Mouse (Mus musculus) brain, embryonic 14.5 days (tissue): ENCODE measurements at regions not wholly inside any gene's neighbourhood (a gene's known extent, or its start where the extent isn't known, plus 50 kb on each side); places are given as distances from the start of the nearest gene placed in this dataset.

Source experiments
- CTCF ChIP-seq: fragments of 200-500 bp; IDR thresholded peaks from 2 replicates; pipeline ENCODE4 v1.5.1; 2012; ENCODE audit warnings: inconsistent platforms, mild to moderate bottlenecking, moderate library complexity, borderline replicate concordance; ENCODE audit not compliant: insufficient read depth, insufficient read length; ENCODE audit errors: extremely low read depth
- POLR2A ChIP-seq: fragments of 200-500 bp; IDR thresholded peaks from 2 replicates; pipeline ENCODE4 v1.6.1; 2012; ENCODE audit warnings: mild to moderate bottlenecking, inconsistent platforms, borderline replicate concordance; ENCODE audit not compliant: poor library complexity, insufficient read depth, insufficient read length, severe bottlenecking; ENCODE audit errors: extremely low read depth

DNA sequence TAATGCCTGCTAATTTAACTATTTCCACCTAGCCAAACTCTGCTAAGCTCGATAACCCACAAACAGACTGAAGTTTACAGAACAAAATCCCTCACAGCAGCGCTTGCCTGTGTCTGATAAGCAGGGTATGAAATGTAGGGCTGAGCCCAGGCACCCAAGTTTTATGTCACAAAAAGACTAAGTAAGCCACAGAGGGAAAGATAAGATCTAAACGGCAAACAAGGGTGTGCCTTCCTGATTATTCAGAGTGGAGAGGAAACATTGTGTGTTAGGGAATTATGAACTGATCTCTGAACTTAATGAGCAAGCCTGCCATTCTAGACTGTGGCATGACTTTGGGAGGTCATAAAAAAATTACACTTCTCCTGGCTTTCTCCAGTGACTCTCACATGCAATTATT lies 621.8 kb downstream of the Kcnj2 start:
- TF ChIP-seq CTCF: no peak
- no peak for TF ChIP-seq POLR2A
